Comparison of ENCODE assay signal across 8 mouse cellular contexts in the genomic region with DNA sequence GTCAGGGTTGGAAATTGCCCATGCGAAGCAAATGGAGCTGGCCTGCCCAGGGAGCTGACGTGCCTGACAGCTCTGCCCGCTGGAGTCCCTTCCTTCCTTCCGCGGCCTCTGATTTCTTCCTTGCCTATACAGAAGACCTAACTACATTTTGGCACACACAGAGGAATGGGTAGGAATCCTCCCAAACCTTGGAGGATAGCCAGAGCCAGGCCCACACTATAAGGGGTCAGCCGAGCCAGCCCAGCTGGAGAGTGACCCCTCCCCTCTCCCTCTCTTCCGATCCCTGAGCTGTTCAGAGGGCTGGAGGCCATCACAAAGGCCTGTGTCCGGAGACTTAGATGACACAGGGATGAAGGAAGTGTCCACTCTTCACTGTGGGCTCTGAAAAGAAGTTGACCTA. TPM values are rescaled to one million over a fixed set of nuclear protein-coding genes. Genes with fewer than 3 reads are reported as not detected.
DNase-seq lines count a peak whose midpoint lies in the region; ATAC-seq and TF ChIP-seq lines count a peak whose summit lies in the region.

No protein-coding gene starts in this region.

- peak overlapping the region; percentile 82 for H3K9ac ChIP-seq in forebrain, embryonic 11.5 days (ENCODE audit: low read length)
- H3K9ac ChIP-seq in intestine, embryonic 16.5 days (ENCODE audit: low read depth, low read length), result peak overlapping the region; percentile 66; the same call in 1 of the 2 replicates
- H3K9ac ChIP-seq in lung, embryonic 16.5 days (ENCODE audit: low read length), result 0 out of 2 replicates have a peak overlapping the region, but pooled peaks have one; percentile 37

- DNase-seq in layer of hippocampus, adult 2 months (ENCODE audit: low spot score in 2 of 2), result no peak
- no peak for DNase-seq in layer of hippocampus, adult 9-10 months (ENCODE audit: low spot score)
- DNase-seq in forebrain, embryonic 11.5 days (ENCODE audit: low spot score), result peak; percentile 63
- DNase-seq in spleen, adult 12 weeks (ENCODE audit: low spot score), result no peak
- DNase-seq in urinary bladder, postnatal 36 days (ENCODE audit: low spot score in 2 of 2), result no peak

- no peak for TF ChIP-seq CTCF in layer of hippocampus, adult 2 months (conservative IDR thresholded peaks at IDR 0.05)

- H3K27ac ChIP-seq in layer of hippocampus, adult 2 months, result peak overlapping the region; percentile 74
- peak overlapping the region; percentile 81; the same call in 1 of the 2 replicates for H3K27ac ChIP-seq in forebrain, embryonic 11.5 days (ENCODE audit: low read depth, low read length)
- H3K27ac ChIP-seq in intestine, embryonic 16.5 days (ENCODE audit: low read length), result no peak overlapping the region
- H3K27ac ChIP-seq in lung, embryonic 16.5 days (ENCODE audit: low read length), result no peak overlapping the region

- peaks cover 4% of the 10 kb centered on the region; the same call in 1 of the 2 replicates for H3K27me3 ChIP-seq in forebrain, embryonic 11.5 days (ENCODE audit: control insufficient read depth, insufficient read depth, low read length)
- peaks cover 19% of the 10 kb centered on the region for H3K27me3 ChIP-seq in intestine, embryonic 16.5 days (replicated peaks; ENCODE audit: control insufficient read depth, insufficient read depth, low read length)
- H3K27me3 ChIP-seq in lung, embryonic 16.5 days (ENCODE audit: control insufficient read depth, insufficient read depth, low read depth, low read length), result peaks cover 30% of the 10 kb centered on the region

- WGBS in forebrain, embryonic 11.5 days, result 5% methylated on average over 8 of the region's 8 CpGs
- WGBS in intestine, embryonic 16.5 days, result 28% methylated on average over 8 of the region's 8 CpGs
- 2% methylated on average over 8 of the region's 8 CpGs for WGBS in lung, embryonic 16.5 days

- H3K4me3 ChIP-seq in layer of hippocampus, adult 2 months, result peak overlapping the region; percentile 73
- H3K4me3 ChIP-seq in forebrain, embryonic 11.5 days (ENCODE audit: low read depth, low read length), result peak overlapping the region; percentile 80
- peak overlapping the region; percentile 63; the same call in 1 of the 2 replicates for H3K4me3 ChIP-seq in intestine, embryonic 16.5 days (ENCODE audit: low read length)
- H3K4me3 ChIP-seq in lung, embryonic 16.5 days (ENCODE audit: low read length), result peak overlapping the region; percentile 66

- H3K4me2 ChIP-seq in forebrain, embryonic 11.5 days (ENCODE audit: low read depth, low read length, severe bottlenecking), result peak overlapping the region; percentile 95
- peak overlapping the region; percentile 93 for H3K4me2 ChIP-seq in intestine, embryonic 16.5 days (ENCODE audit: low read depth, low read length)
- peak overlapping the region; percentile 99 for H3K4me2 ChIP-seq in lung, embryonic 16.5 days (ENCODE audit: low read depth, low read length)

- ATAC-seq in forebrain, embryonic 11.5 days (replicated peaks; ENCODE audit: low FRiP score), result peak; percentile 43
- peak; percentile 39; the same call in 1 of the 2 replicates for ATAC-seq in intestine, embryonic 16.5 days
- peak; percentile 67 for ATAC-seq in lung, embryonic 16.5 days (ENCODE audit: low read depth)
- no peak for ATAC-seq in megakaryocyte-erythroid progenitor cell, adult 5-6 weeks (replicated peaks; ENCODE audit: low FRiP score, low TSS enrichment, poor library complexity, severe bottlenecking)

- no peaks in the 10 kb centered on the region; the same call in 1 of the 2 replicates for H3K36me3 ChIP-seq in forebrain, embryonic 11.5 days (ENCODE audit: control insufficient read depth, insufficient read depth, low read length)
- H3K36me3 ChIP-seq in intestine, embryonic 16.5 days (ENCODE audit: control insufficient read depth, insufficient read depth, low read length), result no peaks in the 10 kb centered on the region
- H3K36me3 ChIP-seq in lung, embryonic 16.5 days (ENCODE audit: control insufficient read depth, insufficient read depth, low read length), result no peaks in the 10 kb centered on the region

- no peaks in the 10 kb centered on the region for H3K9me3 ChIP-seq in forebrain, embryonic 11.5 days (ENCODE audit: control insufficient read depth, low read length)
- H3K9me3 ChIP-seq in intestine, embryonic 16.5 days (ENCODE audit: control insufficient read depth, low read length), result no peaks in the 10 kb centered on the region
- no peaks in the 10 kb centered on the region for H3K9me3 ChIP-seq in lung, embryonic 16.5 days (ENCODE audit: control insufficient read depth, low read length)

- H3K4me1 ChIP-seq in forebrain, embryonic 11.5 days (replicated peaks; ENCODE audit: control insufficient read depth, insufficient read depth, low read length), result peaks cover 11% of the 10 kb centered on the region
- H3K4me1 ChIP-seq in intestine, embryonic 16.5 days (ENCODE audit: control insufficient read depth, insufficient read depth, low read length), result peaks cover 9% of the 10 kb centered on the region; the same call in 1 of the 2 replicates
- peaks cover 8% of the 10 kb centered on the region for H3K4me1 ChIP-seq in lung, embryonic 16.5 days (replicated peaks; ENCODE audit: control insufficient read depth, insufficient read depth, low read length)

RNA-seq across cellular contexts. Expression of gene Cdh4, which starts 0.5 kb away (rescaled TPM):
- 10 to 100 TPM in 1 of 2 experiments, 1 to 10 TPM in 1; 8.5 to 12.4 TPM for total RNA-seq in layer of hippocampus, adult 2 months (2021)
- 24.5 and 25.5 TPM in 2 replicates for polyA plus RNA-seq in forebrain, embryonic 11.5 days (2014; fragmentation: Nextera tagmentation; extraction: Ambion mirVana)
- 2.2 and 3.2 TPM in 2 replicates for polyA plus RNA-seq in intestine, embryonic 16.5 days (2015; fragmentation: Nextera tagmentation; extraction: Ambion mirVana)
- 7.0 and 7.2 TPM in 2 replicates for polyA plus RNA-seq in lung, embryonic 16.5 days (2015; fragmentation: Nextera tagmentation; extraction: Ambion mirVana)
- total RNA-seq in megakaryocyte-erythroid progenitor cell, adult 5-6 weeks (2014; fragmentation: Nextera tagmentation), result not detected in 2 replicates
- total RNA-seq in megakaryocyte-erythroid progenitor cell, adult 5-6 weeks (2017), result not detected in 2 replicates

Comparison
In these comparisons a context has a peak if more than half of its experiments do, and no peak if none do; other contexts are left out.
1. H3K27ac ChIP-seq: peak in layer of hippocampus, adult 2 months (single experiment) and forebrain, embryonic 11.5 days (single experiment); none in intestine, embryonic 16.5 days (single experiment) and lung, embryonic 16.5 days (single experiment).
2. Peak in every context shown above with its lines, with median percentiles within 50 percentile points of each other: H3K4me3 ChIP-seq, H3K4me2 ChIP-seq and H3K9ac ChIP-seq.